Mouse (Mus musculus): ENCODE measurements around the gene Zbtb8a. TPM values are rescaled to one million over a fixed set of nuclear protein-coding genes. Genes with fewer than 3 reads are reported as not detected.

Zbtb8a gene
- polyA plus RNA-seq, 1 experiment, result 23.1 TPM

DNA sequence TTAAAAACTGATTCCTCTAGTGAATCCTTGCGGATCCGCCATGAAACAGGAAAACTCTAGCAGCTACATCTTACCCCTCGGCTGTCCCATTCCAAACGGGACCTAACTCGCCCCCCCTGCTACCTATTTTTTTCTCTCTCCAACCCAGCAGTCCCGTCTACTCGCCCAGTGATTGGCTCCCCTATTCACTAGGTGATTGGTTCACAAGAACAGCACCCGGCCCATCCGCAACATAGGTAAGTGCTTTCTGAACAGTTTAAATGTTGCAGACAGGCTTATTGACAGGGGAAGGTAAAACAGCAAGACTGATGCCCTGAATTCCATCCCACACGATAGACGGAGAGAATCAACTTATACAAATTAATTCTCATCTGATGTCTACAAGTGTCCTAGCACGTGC is 24.7 kb downstream of the Zbtb8a start:
- no peak for DNase-seq (ENCODE audit: low read depth)
- no peak for TF ChIP-seq POLR2A (IDR thresholded peaks at IDR 0.05; ENCODE audit: borderline replicate concordance, extremely low read depth, insufficient read depth, insufficient read length, poor library complexity, severe bottlenecking)
- TF ChIP-seq CTCF (IDR thresholded peaks at IDR 0.05; ENCODE audit: borderline replicate concordance, extremely low read depth, insufficient read depth, insufficient read length), result no peak

- no peak for TF ChIP-seq POLR2A (IDR thresholded peaks at IDR 0.05; ENCODE audit: borderline replicate concordance, extremely low read depth, insufficient read depth, insufficient read length, poor library complexity, severe bottlenecking)
- TF ChIP-seq CTCF (IDR thresholded peaks at IDR 0.05; ENCODE audit: borderline replicate concordance, extremely low read depth, insufficient read depth, insufficient read length), result no peak
- DNase-seq (ENCODE audit: low read depth), result no peak
Measured at GRCm38 (mm10) chr4:129351111-129351510, 26.8 kb downstream of the Zbtb8a start.

DNA sequence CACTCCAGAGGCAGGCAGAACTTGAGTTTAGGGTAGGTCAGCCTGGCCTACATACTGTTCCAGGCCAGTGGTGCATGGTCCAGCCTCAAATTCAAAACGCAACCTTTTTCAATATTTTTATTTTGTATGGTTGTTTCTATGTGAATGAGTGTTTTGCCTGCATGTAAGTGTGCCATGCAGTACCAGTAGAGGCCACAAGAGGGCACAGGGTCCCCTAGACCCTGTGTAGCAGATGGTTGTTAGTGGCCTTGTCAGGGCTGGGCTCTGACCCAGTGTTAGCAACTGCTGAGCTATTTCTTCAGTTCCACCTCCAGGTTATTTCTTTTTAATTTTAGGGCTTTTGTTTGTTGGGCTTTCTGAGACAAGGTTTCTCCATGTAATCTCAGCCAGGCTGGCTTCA is 27.3 kb downstream of the Zbtb8a start:
- peak; percentile 91 for DNase-seq (ENCODE audit: low read depth)
- TF ChIP-seq POLR2A (IDR thresholded peaks at IDR 0.05; ENCODE audit: borderline replicate concordance, extremely low read depth, insufficient read depth, insufficient read length, poor library complexity, severe bottlenecking) (no peak), CTCF (IDR thresholded peaks at IDR 0.05; ENCODE audit: borderline replicate concordance, extremely low read depth, insufficient read depth, insufficient read length) (peak; percentile 91)

DNA sequence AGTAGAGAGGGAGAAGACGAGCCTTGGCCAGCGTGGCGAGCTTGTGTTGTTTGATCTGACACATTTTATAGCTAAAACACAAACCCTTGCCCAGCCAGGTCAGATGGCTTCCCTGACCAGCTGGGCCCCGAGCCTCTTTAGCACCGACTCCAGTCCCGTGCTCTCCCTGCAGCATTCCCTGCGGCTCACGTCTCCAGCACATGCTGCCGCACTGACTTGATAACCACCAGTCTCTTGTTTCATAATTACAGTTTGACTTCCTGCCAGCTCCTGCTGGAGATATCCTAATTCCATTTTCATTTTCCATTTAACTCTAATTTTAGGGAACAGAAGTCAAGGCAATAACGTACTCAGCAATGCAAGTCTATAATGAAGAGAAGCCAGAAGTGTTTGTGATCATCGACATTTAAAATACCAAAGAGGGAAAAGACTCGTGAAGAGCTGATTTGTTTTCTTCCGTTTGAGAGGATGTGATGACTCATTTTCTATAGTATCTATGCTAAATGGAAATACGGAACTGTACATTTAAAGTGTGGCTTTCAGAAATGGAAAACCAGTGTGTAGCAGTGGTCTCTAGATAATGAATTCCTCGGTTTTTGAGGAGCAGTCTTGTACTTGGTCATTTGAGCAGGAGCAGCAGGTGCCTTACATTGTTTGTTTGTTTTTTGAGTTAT is 31.3 kb downstream of the Zbtb8a start:
- peak; percentile 18 for DNase-seq (ENCODE audit: low read depth)
- no peak for TF ChIP-seq POLR2A (IDR thresholded peaks at IDR 0.05; ENCODE audit: borderline replicate concordance, extremely low read depth, insufficient read depth, insufficient read length, poor library complexity, severe bottlenecking)
- TF ChIP-seq CTCF (IDR thresholded peaks at IDR 0.05; ENCODE audit: borderline replicate concordance, extremely low read depth, insufficient read depth, insufficient read length), result no peak

GRCm38 (mm10) chr4:129342705-129343104 is 35.2 kb downstream of the Zbtb8a start:
- no peak for DNase-seq (ENCODE audit: low read depth)
- TF ChIP-seq CTCF (IDR thresholded peaks at IDR 0.05; ENCODE audit: borderline replicate concordance, extremely low read depth, insufficient read depth, insufficient read length), result no peak
- no peak for TF ChIP-seq POLR2A (IDR thresholded peaks at IDR 0.05; ENCODE audit: borderline replicate concordance, extremely low read depth, insufficient read depth, insufficient read length, poor library complexity, severe bottlenecking)

DNA sequence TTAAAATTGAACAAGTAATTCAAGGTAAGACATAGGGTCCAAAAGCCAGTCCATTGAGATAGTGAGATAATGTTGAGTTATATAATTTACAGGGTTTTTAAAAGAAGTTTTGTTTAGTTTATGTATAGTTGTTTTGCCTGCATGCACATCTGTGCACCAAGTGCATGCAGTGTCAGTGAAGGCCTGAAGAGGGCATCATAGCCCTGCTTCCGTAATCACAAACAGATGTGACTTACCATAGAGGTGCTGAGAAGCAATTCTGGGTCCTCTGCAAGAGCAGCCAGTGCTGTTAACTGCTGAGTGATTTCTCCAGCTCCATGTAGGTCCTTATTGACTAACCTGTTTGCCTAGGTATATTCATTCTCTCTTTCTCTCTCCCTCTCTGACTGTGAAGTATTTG is 36.0 kb downstream of the Zbtb8a start:
- no peak for DNase-seq (ENCODE audit: low read depth)
- TF ChIP-seq CTCF (IDR thresholded peaks at IDR 0.05; ENCODE audit: borderline replicate concordance, extremely low read depth, insufficient read depth, insufficient read length), result peak; percentile 25; the same call in 1 of the 2 replicates
- TF ChIP-seq POLR2A (IDR thresholded peaks at IDR 0.05; ENCODE audit: borderline replicate concordance, extremely low read depth, insufficient read depth, insufficient read length, poor library complexity, severe bottlenecking), result no peak

- no peak for TF ChIP-seq POLR2A (IDR thresholded peaks at IDR 0.05; ENCODE audit: borderline replicate concordance, extremely low read depth, insufficient read depth, insufficient read length, poor library complexity, severe bottlenecking)
- no peak for TF ChIP-seq CTCF (IDR thresholded peaks at IDR 0.05; ENCODE audit: borderline replicate concordance, extremely low read depth, insufficient read depth, insufficient read length)
- no peak for DNase-seq (ENCODE audit: low read depth)
Measured at GRCm38 (mm10) chr4:129339743-129340142, 38.2 kb downstream of the Zbtb8a start.

DNA sequence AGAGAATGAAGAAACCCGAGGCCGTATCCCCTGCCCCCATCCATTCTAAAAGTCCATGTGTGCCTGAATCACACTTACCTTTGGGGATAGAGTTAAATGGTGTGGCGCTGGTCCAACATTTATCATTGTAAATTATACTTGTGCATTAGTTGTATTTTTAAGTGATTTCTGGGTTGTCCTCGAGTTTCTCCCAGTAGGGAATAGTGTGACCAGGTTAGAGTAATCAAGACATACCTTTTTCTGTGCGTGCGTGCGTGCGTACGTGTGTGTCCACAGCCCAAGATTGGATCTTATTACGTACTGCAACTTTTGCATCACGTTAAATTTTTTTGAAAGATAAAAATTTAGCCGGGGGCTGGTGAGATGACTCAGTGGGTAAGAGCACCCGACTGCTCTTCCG is 41.6 kb downstream of the Zbtb8a start:
- DNase-seq (ENCODE audit: low read depth), result no peak
- no peak for TF ChIP-seq CTCF (IDR thresholded peaks at IDR 0.05; ENCODE audit: borderline replicate concordance, extremely low read depth, insufficient read depth, insufficient read length)
- no peak for TF ChIP-seq POLR2A (IDR thresholded peaks at IDR 0.05; ENCODE audit: borderline replicate concordance, extremely low read depth, insufficient read depth, insufficient read length, poor library complexity, severe bottlenecking)

DNA sequence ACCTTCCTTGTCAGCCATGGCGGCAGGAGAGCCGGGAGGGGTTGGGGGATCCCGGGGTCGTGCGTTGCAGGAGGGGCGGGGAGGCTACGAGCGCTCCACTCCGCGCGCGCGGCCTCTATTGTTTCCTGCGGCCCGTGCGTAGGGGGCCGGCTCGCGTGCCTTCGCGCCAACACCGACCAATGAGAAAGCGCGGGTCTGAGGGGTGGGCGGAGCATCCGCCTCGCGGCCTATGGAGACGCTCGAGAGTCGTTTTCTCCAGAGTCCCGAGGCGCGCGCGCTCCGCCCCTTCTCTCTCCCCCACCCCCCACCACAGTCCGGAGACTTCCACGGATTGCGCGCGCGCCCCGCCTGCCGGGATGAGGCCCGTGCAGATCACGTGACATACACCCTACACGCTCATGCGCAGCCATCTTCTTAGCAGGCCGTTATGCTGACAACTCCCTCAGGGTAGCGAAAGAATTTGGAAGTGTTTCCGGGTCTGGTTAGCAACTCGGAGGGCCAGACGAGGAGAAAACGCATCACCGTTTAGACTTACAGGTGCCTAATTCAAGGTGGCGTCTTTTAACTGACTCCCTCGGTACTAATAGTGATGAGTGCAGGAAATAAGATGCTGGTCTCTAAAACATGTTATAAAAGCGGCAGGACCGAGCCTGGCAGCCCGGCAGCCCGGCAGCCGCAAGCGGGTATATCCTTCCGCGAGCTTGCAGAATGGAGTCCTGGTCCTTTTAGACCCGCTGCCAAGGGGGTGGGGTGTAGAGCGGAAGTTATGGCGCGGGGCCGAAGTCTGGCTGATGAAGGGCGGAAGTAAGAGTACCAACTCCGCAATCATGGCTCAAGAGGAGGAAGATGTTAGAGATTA is 42.5 kb downstream of the Zbtb8a start, which contains the start of the genes Rbbp4 and Zbtb8os:
TSS of gene Rbbp4 (minus strand) at position 155 of the 859 bp plus-strand sequence.
TSS of gene Zbtb8os (plus strand) at position 480 of the 859 bp plus-strand sequence.
- DNase-seq (ENCODE audit: low read depth), result peak; percentile 100
- peak; percentile 73; the same call in 1 of the 2 replicates for TF ChIP-seq POLR2A (IDR thresholded peaks at IDR 0.05; ENCODE audit: borderline replicate concordance, extremely low read depth, insufficient read depth, insufficient read length, poor library complexity, severe bottlenecking)
- peak; percentile 13; the same call in 1 of the 2 replicates for TF ChIP-seq CTCF (IDR thresholded peaks at IDR 0.05; ENCODE audit: borderline replicate concordance, extremely low read depth, insufficient read depth, insufficient read length)

DNA sequence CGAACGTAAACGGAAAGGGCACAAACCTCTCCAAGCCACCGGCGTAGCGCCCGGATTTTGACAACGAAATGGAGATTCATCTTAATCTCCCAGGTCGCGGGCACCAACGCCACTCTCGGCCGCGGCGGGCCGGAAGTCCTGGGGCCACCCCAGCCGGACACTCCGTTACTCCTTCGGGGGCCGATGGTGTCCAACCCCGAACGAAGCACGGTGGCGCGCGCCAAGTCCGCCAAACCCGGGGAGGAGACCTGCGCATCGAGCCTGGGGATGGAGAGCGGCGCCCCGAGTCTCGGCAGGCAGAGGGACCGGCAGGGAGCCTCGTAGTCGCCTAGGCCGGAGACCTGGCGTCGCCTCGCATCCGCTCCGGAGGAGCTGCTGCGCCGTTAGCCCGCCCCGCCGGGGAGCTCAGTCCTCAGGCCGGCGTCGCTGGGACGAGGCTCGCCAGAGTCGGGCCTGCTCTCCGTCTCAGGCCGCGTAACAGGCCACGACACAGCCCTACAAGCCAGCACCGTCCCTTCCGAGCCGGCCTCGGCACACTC is 43.2 kb downstream of the Zbtb8a start:
- no peak for DNase-seq (ENCODE audit: low read depth)
- TF ChIP-seq CTCF (IDR thresholded peaks at IDR 0.05; ENCODE audit: borderline replicate concordance, extremely low read depth, insufficient read depth, insufficient read length), result no peak
- TF ChIP-seq POLR2A (IDR thresholded peaks at IDR 0.05; ENCODE audit: borderline replicate concordance, extremely low read depth, insufficient read depth, insufficient read length, poor library complexity, severe bottlenecking), result no peak

GRCm38 (mm10) chr4:129332846-129333245 is 45.1 kb downstream of the Zbtb8a start:
- no peak for DNase-seq (ENCODE audit: low read depth)
- TF ChIP-seq CTCF (IDR thresholded peaks at IDR 0.05; ENCODE audit: borderline replicate concordance, extremely low read depth, insufficient read depth, insufficient read length), result no peak
- TF ChIP-seq POLR2A (IDR thresholded peaks at IDR 0.05; ENCODE audit: borderline replicate concordance, extremely low read depth, insufficient read depth, insufficient read length, poor library complexity, severe bottlenecking), result no peak
